Mouse (Mus musculus): Measurements from ENCODE around the gene Tcf23. TPM values are rescaled to one million over a fixed set of nuclear protein-coding genes. Genes with fewer than 3 reads are reported as not detected.

The Tcf23 gene
- total and polyA plus RNA-seq, 2 experiments, result under 0.01 to 0.06 TPM

- Histone ChIP-seq H3K27ac (replicated peaks; ENCODE audit: insufficient read depth, low read depth, low read length) (no peak overlapping the region), H3K4me3 (ENCODE audit: insufficient read depth, low read depth, low read length) (no peak overlapping the region), H3K27me3 (ENCODE audit: control insufficient read depth, insufficient read depth, low read length) (no peaks in the 10 kb centered on the region), H3K4me1 (ENCODE audit: control insufficient read depth, insufficient read depth, low read length) (no peaks in the 10 kb centered on the region), H3K79me2 (ENCODE audit: control insufficient read depth, insufficient read depth, low read length) (no peaks in the 10 kb centered on the region), H3K36me3 (ENCODE audit: control insufficient read depth, insufficient read depth, low read length) (no peaks in the 10 kb centered on the region), H3K9ac (ENCODE audit: low read depth, low read length) (no peak overlapping the region)
- no peak for TF ChIP-seq POLR2A (IDR thresholded peaks at IDR 0.05; ENCODE audit: extremely low read depth, insufficient read depth, low read length)
- TF ChIP-seq CTCF (IDR thresholded peaks at IDR 0.05; ENCODE audit: low read depth, low read length), result no peak
- DNase-seq (ENCODE audit: extremely low read depth, low read depth, low spot score), result no peak
- 44% methylated on average over 1 of the region's 1 CpGs for WGBS
These were observed 54.2 kb downstream of the Tcf23 start for GRCm38 (mm10) chr5:31022690-31023089.

- H3K79me2 ChIP-seq (ENCODE audit: control insufficient read depth, insufficient read depth, low read length), result no peaks in the 10 kb centered on the region
- H3K4me3 ChIP-seq (ENCODE audit: insufficient read depth, low read depth, low read length), result no peak overlapping the region
- H3K36me3 ChIP-seq (ENCODE audit: control insufficient read depth, insufficient read depth, low read length), result no peaks in the 10 kb centered on the region
- H3K27ac ChIP-seq (replicated peaks; ENCODE audit: insufficient read depth, low read depth, low read length), result no peak overlapping the region
- H3K4me1 ChIP-seq (ENCODE audit: control insufficient read depth, insufficient read depth, low read length), result no peaks in the 10 kb centered on the region
- no peak for TF ChIP-seq CTCF (IDR thresholded peaks at IDR 0.05; ENCODE audit: low read depth, low read length)
- no peak for TF ChIP-seq POLR2A (IDR thresholded peaks at IDR 0.05; ENCODE audit: extremely low read depth, insufficient read depth, low read length)
- no peaks in the 10 kb centered on the region for H3K27me3 ChIP-seq (ENCODE audit: control insufficient read depth, insufficient read depth, low read length)
- DNase-seq (ENCODE audit: extremely low read depth, low read depth, low spot score), result no peak
- 55% methylated on average over 4 of the region's 4 CpGs for WGBS
- no peak overlapping the region for H3K9ac ChIP-seq (ENCODE audit: low read depth, low read length)
These were observed 54.8 kb downstream of the Tcf23 start for GRCm38 (mm10) chr5:31023254-31023653.

DNA sequence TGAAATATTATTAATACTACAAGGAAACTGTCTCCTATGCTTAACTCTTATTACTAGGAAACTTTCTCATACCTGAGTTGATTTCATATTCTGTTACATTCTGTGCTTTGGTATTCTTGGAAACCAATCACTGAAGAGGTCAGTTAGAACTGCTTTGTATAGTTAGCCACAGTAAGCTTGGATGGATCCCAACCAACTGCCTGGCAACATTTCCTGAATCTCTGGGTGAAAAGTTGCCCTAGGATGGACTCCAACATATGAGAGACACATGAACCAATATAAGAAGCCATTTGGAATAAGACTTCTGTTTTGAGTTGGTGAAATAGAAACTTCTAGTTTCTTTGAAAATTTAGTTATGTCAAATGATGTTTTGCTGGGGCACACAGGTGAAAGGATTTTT is 56.2 kb downstream of the Tcf23 start:
- H3K36me3 ChIP-seq (ENCODE audit: control insufficient read depth, insufficient read depth, low read length), result no peaks in the 10 kb centered on the region
- DNase-seq (ENCODE audit: extremely low read depth, low read depth, low spot score), result peak; percentile 23
- no peaks in the 10 kb centered on the region for H3K27me3 ChIP-seq (ENCODE audit: control insufficient read depth, insufficient read depth, low read length)
- H3K4me1 ChIP-seq (ENCODE audit: control insufficient read depth, insufficient read depth, low read length), result no peaks in the 10 kb centered on the region
- H3K9ac ChIP-seq (ENCODE audit: low read depth, low read length), result no peak overlapping the region
- no peak overlapping the region for H3K4me3 ChIP-seq (ENCODE audit: insufficient read depth, low read depth, low read length)
- H3K27ac ChIP-seq (replicated peaks; ENCODE audit: insufficient read depth, low read depth, low read length), result no peak overlapping the region
- H3K79me2 ChIP-seq (ENCODE audit: control insufficient read depth, insufficient read depth, low read length), result no peaks in the 10 kb centered on the region
- TF ChIP-seq POLR2A (IDR thresholded peaks at IDR 0.05; ENCODE audit: extremely low read depth, insufficient read depth, low read length), result no peak
- no peak for TF ChIP-seq CTCF (IDR thresholded peaks at IDR 0.05; ENCODE audit: low read depth, low read length)

Other genes with a start within 250 kb of the Tcf23 start
- gene Mapre3, start 154.0 kb upstream of the Tcf23 start, total RNA-seq (2014; rRNA removed), result 5.7 and 9.1 TPM in 2 replicates
- 33.1 and 48.5 TPM in 2 replicates for gene Mapre3, start 154.0 kb upstream of the Tcf23 start, polyA plus RNA-seq (2012; rRNA removed)
- gene Tmem214, start 100.7 kb upstream of the Tcf23 start, total RNA-seq (2014; rRNA removed), result 27.9 and 35.1 TPM in 2 replicates
- gene Tmem214, start 100.7 kb upstream of the Tcf23 start, polyA plus RNA-seq (2012; rRNA removed), result 62.4 and 89.2 TPM in 2 replicates
- 2.7 and 4.6 TPM in 2 replicates for gene Agbl5, start 80.0 kb upstream of the Tcf23 start, total RNA-seq (2014; rRNA removed)
- 4.3 and 7.5 TPM in 2 replicates for gene Agbl5, start 80.0 kb upstream of the Tcf23 start, polyA plus RNA-seq (2012; rRNA removed)
- 76.2 and 88.6 TPM in 2 replicates for gene Ost4, start 60.9 kb upstream of the Tcf23 start, total RNA-seq (2014; rRNA removed)
- 167 and 196 TPM in 2 replicates for gene Ost4, start 60.9 kb upstream of the Tcf23 start, polyA plus RNA-seq (2012; rRNA removed)
- gene Emilin1, start 55.3 kb upstream of the Tcf23 start, total RNA-seq (2014; rRNA removed), result 17.6 and 17.8 TPM in 2 replicates
- gene Emilin1, start 55.3 kb upstream of the Tcf23 start, polyA plus RNA-seq (2012; rRNA removed), result 27.8 and 31.5 TPM in 2 replicates
- 288 and 405 TPM in 2 replicates for gene Khk, start 47.2 kb upstream of the Tcf23 start, total RNA-seq (2014; rRNA removed)
- 650 and 735 TPM in 2 replicates for gene Khk, start 47.2 kb upstream of the Tcf23 start, polyA plus RNA-seq (2012; rRNA removed)
- 0.60 and 0.74 TPM in 2 replicates for gene Cgref1, start 23.1 kb upstream of the Tcf23 start, total RNA-seq (2014; rRNA removed)
- gene Cgref1, start 23.1 kb upstream of the Tcf23 start, polyA plus RNA-seq (2012; rRNA removed), result 0.28 and 0.34 TPM in 2 replicates
- gene Preb, start 8.3 kb upstream of the Tcf23 start, total RNA-seq (2014; rRNA removed), result 62.0 and 91.0 TPM in 2 replicates
- gene Preb, start 8.3 kb upstream of the Tcf23 start, polyA plus RNA-seq (2012; rRNA removed), result 279 and 433 TPM in 2 replicates
- gene Atraid, start 79.7 kb downstream of the Tcf23 start, total RNA-seq (2014; rRNA removed), result 172 and 185 TPM in 2 replicates
- 160 TPM in 2 replicates for gene Atraid, start 79.7 kb downstream of the Tcf23 start, polyA plus RNA-seq (2012; rRNA removed)
- gene Slc5a6, start 80.3 kb downstream of the Tcf23 start, total RNA-seq (2014; rRNA removed), result 6.1 and 6.7 TPM in 2 replicates
- 15.5 and 16.2 TPM in 2 replicates for gene Slc5a6, start 80.3 kb downstream of the Tcf23 start, polyA plus RNA-seq (2012; rRNA removed)
- 10.7 and 11.8 TPM in 2 replicates for gene Cad, start 86.1 kb downstream of the Tcf23 start, total RNA-seq (2014; rRNA removed)
- 8.4 and 12.7 TPM in 2 replicates for gene Cad, start 86.1 kb downstream of the Tcf23 start, polyA plus RNA-seq (2012; rRNA removed)
- not detected in 2 replicates for gene Dnajc5g, start 137.6 kb downstream of the Tcf23 start, total RNA-seq (2014; rRNA removed)
- gene Dnajc5g, start 137.6 kb downstream of the Tcf23 start, polyA plus RNA-seq (2012; rRNA removed), result not detected in 2 replicates
- 0.37 and 0.60 TPM in 2 replicates for gene Slc30a3, start 139.6 kb downstream of the Tcf23 start, total RNA-seq (2014; rRNA removed)
- 0.37 and 0.97 TPM in 2 replicates for gene Slc30a3, start 139.6 kb downstream of the Tcf23 start, polyA plus RNA-seq (2012; rRNA removed)
- 0.28 TPM in 1 of 2 replicates, not detected in the other for gene Trim54, start 148.1 kb downstream of the Tcf23 start, total RNA-seq (2014; rRNA removed)
- gene Trim54, start 148.1 kb downstream of the Tcf23 start, polyA plus RNA-seq (2012; rRNA removed), result not detected in 2 replicates
- gene Ucn, start 170.2 kb downstream of the Tcf23 start, total RNA-seq (2014; rRNA removed), result not detected in 2 replicates
- gene Ucn, start 170.2 kb downstream of the Tcf23 start, polyA plus RNA-seq (2012; rRNA removed), result not detected in 2 replicates
- 49.0 and 58.8 TPM in 2 replicates for gene Mpv17, start 185.6 kb downstream of the Tcf23 start, total RNA-seq (2014; rRNA removed)
- gene Mpv17, start 185.6 kb downstream of the Tcf23 start, polyA plus RNA-seq (2012; rRNA removed), result 88.8 and 92.3 TPM in 2 replicates
- 1.0 and 2.6 TPM in 2 replicates for gene Gm29609, start 211.2 kb downstream of the Tcf23 start, total RNA-seq (2014; rRNA removed)
- gene Gm29609, start 211.2 kb downstream of the Tcf23 start, polyA plus RNA-seq (2012; rRNA removed), result 2.3 and 2.8 TPM in 2 replicates
- gene Gtf3c2, start 211.5 kb downstream of the Tcf23 start, total RNA-seq (2014; rRNA removed), result 10.9 and 17.5 TPM in 2 replicates
- 21.0 and 33.0 TPM in 2 replicates for gene Gtf3c2, start 211.5 kb downstream of the Tcf23 start, polyA plus RNA-seq (2012; rRNA removed)
- 13.3 and 13.7 TPM in 2 replicates for gene Snx17, start 224.6 kb downstream of the Tcf23 start, total RNA-seq (2014; rRNA removed)
- gene Snx17, start 224.6 kb downstream of the Tcf23 start, polyA plus RNA-seq (2012; rRNA removed), result 19.1 and 22.5 TPM in 2 replicates
- 18.5 and 18.7 TPM in 2 replicates for gene Eif2b4, start 224.8 kb downstream of the Tcf23 start, total RNA-seq (2014; rRNA removed)
- gene Eif2b4, start 224.8 kb downstream of the Tcf23 start, polyA plus RNA-seq (2012; rRNA removed), result 47.2 and 51.0 TPM in 2 replicates
- gene Zfp513, start 233.6 kb downstream of the Tcf23 start, total RNA-seq (2014; rRNA removed), result 3.1 and 4.2 TPM in 2 replicates
- gene Zfp513, start 233.6 kb downstream of the Tcf23 start, polyA plus RNA-seq (2012; rRNA removed), result 17.6 and 27.6 TPM in 2 replicates